In genomic region chr13:90515773-90516503, GRCm38 (mm10) we compare ENCODE assay signal across 8 mouse cellular contexts.
A peak's percentile ranks its signal among the peaks of the same experiment; 100 is the strongest.
DNase-seq lines count a peak whose midpoint lies in the region; TF ChIP-seq lines count a peak whose summit lies in the region.

No protein-coding gene starts in this region.

- H3K27me3 ChIP-seq in MEL (ENCODE audit: control insufficient read depth in 1 of 2, insufficient read depth in 2 of 2, low read length in 2 of 2), result no peaks in the 10 kb centered on the region

- H3K27ac ChIP-seq in MEL (ENCODE audit: control insufficient read depth, low read depth, low read length), result peak overlapping the region; percentile 49; the same call in 1 of the 2 replicates
- no peak overlapping the region for H3K27ac ChIP-seq in layer of hippocampus, adult 2 months

- peaks cover 0 to 2% of the 10 kb centered on the region in 2 experiments; a peak in 1 of 4 replicates for H3K4me1 ChIP-seq in MEL (ENCODE audit: control insufficient read depth in 1 of 2, insufficient read depth in 2 of 2, low read length in 2 of 2)
- H3K4me1 ChIP-seq in lung, adult 2 months (ENCODE audit: control insufficient read depth, insufficient read depth, low read length), result peaks cover 5% of the 10 kb centered on the region

- TF ChIP-seq CTCF in MEL (IDR thresholded peaks at IDR 0.05 in 2 of 3, conservative IDR thresholded peaks at IDR 0.05 in 1 of 3; ENCODE audit: control insufficient read depth in 1 of 3, insufficient read depth in 1 of 3, low read depth in 2 of 3, low read length in 3 of 3, poor library complexity in 1 of 3, severe bottlenecking in 1 of 3), result peak in 1 of 3 experiments; percentile 44; a peak in 2 of 6 replicates
- peak; percentile 66 for TF ChIP-seq CTCF in layer of hippocampus, adult 2 months (conservative IDR thresholded peaks at IDR 0.05)
- no peak for TF ChIP-seq CTCF in lung, adult 2 months (IDR thresholded peaks at IDR 0.05; ENCODE audit: insufficient read depth, low read length)

- peak; percentile 34 for TF ChIP-seq RAD21 in MEL (IDR thresholded peaks at IDR 0.05; ENCODE audit: low read depth, low read length)

- H3K36me3 ChIP-seq in MEL (ENCODE audit: control insufficient read depth in 1 of 2, insufficient read depth in 2 of 2, low read length in 2 of 2), result peaks cover 0 to 2% of the 10 kb centered on the region in 2 experiments; a peak in 1 of 4 replicates

- no peaks in the 10 kb centered on the region for H3K79me2 ChIP-seq in MEL (ENCODE audit: control insufficient read depth, insufficient read depth, low read length, poor library complexity)

- peak; percentile 91 for DNase-seq in MEL (ENCODE audit: low read depth, low spot score)
- peak; percentile 55 to 67 for DNase-seq in adrenal gland, postnatal 4 days (ENCODE audit: low spot score in 2 of 2)
- DNase-seq in forelimb bud, embryonic 11.5 days (ENCODE audit: low read depth, low spot score), result peak; percentile 7
- DNase-seq in heart, postnatal 14 days, result peak; percentile 88
- DNase-seq in layer of hippocampus, adult 2 months (ENCODE audit: low spot score in 2 of 2), result peak; percentile 51 to 57
- peak; percentile 74 for DNase-seq in lung, adult 2 months
- peak; percentile 41 to 56 for DNase-seq in right cerebral cortex, adult 2 months (ENCODE audit: low spot score in 2 of 2)
- no peak for DNase-seq in B cell, adult 2 months

- TF ChIP-seq POLR2A in MEL (IDR thresholded peaks at IDR 0.05; ENCODE audit: control insufficient read depth in 1 of 2, insufficient read depth in 1 of 2, low read depth in 1 of 2, low read length in 2 of 2, poor library complexity in 1 of 2), result no peak
- TF ChIP-seq POLR2A in lung, adult 2 months (IDR thresholded peaks at IDR 0.05; ENCODE audit: borderline replicate concordance, extremely low read depth, low read depth, low read length), result no peak

- peak; percentile 42 to 56; a peak in 3 of 4 replicates for TF ChIP-seq EP300 in MEL (IDR thresholded peaks at IDR 0.05; ENCODE audit: low read depth in 1 of 2, low read length in 2 of 2)

- intact Hi-C loops in heart, postnatal 14 days (cut with DNase I), result loop anchor here (10.0 kb wide), 2 partner anchors 741 to 851 kb away; no protein-coding TSS in a partner anchor

- WGBS in lung, adult 2 months, result 19% methylated on average over 3 of the region's 3 CpGs

- H3K9me3 ChIP-seq in MEL (replicated peaks; ENCODE audit: insufficient read depth, low read length), result no peaks in the 10 kb centered on the region

- H3K4me3 ChIP-seq in MEL (ENCODE audit: control insufficient read depth in 1 of 2, insufficient read depth in 1 of 2, low read depth in 2 of 2, low read length in 2 of 2), result peak overlapping the region in 1 of 2 experiments; percentile 30; a peak in 1 of 4 replicates
- no peak overlapping the region for H3K4me3 ChIP-seq in layer of hippocampus, adult 2 months
- no peak overlapping the region for H3K4me3 ChIP-seq in lung, adult 2 months (replicated peaks; ENCODE audit: extremely low read depth, low read depth, low read length)

- no peak overlapping the region; the same call in 1 of the 2 replicates for H3K9ac ChIP-seq in MEL (ENCODE audit: control insufficient read depth, low read depth, low read length, poor library complexity, severe bottlenecking)

TF ChIP-seq in MEL, 35 proteins besides CTCF, POLR2A, EP300 and RAD21:
- no peak for TF ChIP-seq ZMIZ1 (IDR thresholded peaks at IDR 0.05; ENCODE audit: low read depth, low read length)
- no peak for TF ChIP-seq UBTF (IDR thresholded peaks at IDR 0.05; ENCODE audit: borderline replicate concordance, insufficient read depth, low read depth, low read length)
- TF ChIP-seq KAT2A (conservative IDR thresholded peaks at IDR 0.05; ENCODE audit: low read depth, low read length), result no peak
- no peak for TF ChIP-seq ELF1 (IDR thresholded peaks at IDR 0.05; ENCODE audit: low read depth, low read length)
- peak; percentile 34; the same call in 1 of the 2 replicates for TF ChIP-seq BHLHE40 (IDR thresholded peaks at IDR 0.05; ENCODE audit: borderline replicate concordance, low read depth, low read length)
- TF ChIP-seq USF2 (IDR thresholded peaks at IDR 0.05; ENCODE audit: borderline replicate concordance in 1 of 2, insufficient read depth in 1 of 2, low read depth in 1 of 2, low read length in 2 of 2), result 0 out of 4 replicates have a peak, but pooled peaks of 1 of the 2 experiments have one; percentile 33
- no peak for TF ChIP-seq MEF2A (IDR thresholded peaks at IDR 0.05; ENCODE audit: extremely low read depth, insufficient replicate concordance, low read depth, low read length, poor library complexity, severe bottlenecking)
- 0 out of 2 replicates have a peak, but pooled peaks have one; percentile 19 for TF ChIP-seq RCOR1 (IDR thresholded peaks at IDR 0.05; ENCODE audit: low read depth, low read length)
- peak; percentile 89 for TF ChIP-seq ZNF384 (IDR thresholded peaks at IDR 0.05; ENCODE audit: low read depth, low read length)
- TF ChIP-seq MXI1 (IDR thresholded peaks at IDR 0.05; ENCODE audit: low read depth, low read length), result peak; percentile 36; the same call in 1 of the 2 replicates
- peak; percentile 59 for TF ChIP-seq SIN3A (IDR thresholded peaks at IDR 0.05; ENCODE audit: low read length)
- TF ChIP-seq MAFK (IDR thresholded peaks at IDR 0.05; ENCODE audit: borderline replicate concordance, low read depth, low read length), result peak; percentile 52
- peak; percentile 42; the same call in 1 of the 2 replicates for TF ChIP-seq HCFC1 (IDR thresholded peaks at IDR 0.05; ENCODE audit: low read depth, low read length)
- TF ChIP-seq USF1 (IDR thresholded peaks at IDR 0.05; ENCODE audit: low read depth, low read length), result peak; percentile 84
- peak; percentile 58 for TF ChIP-seq GATA1 (IDR thresholded peaks at IDR 0.05; ENCODE audit: low read depth, low read length)
- TF ChIP-seq MYC (IDR thresholded peaks at IDR 0.05; ENCODE audit: low read depth, low read length), result peak; percentile 80
- TF ChIP-seq ETS1 (IDR thresholded peaks at IDR 0.05; ENCODE audit: low read depth, low read length), result peak; percentile 94
- TF ChIP-seq SMC3 (IDR thresholded peaks at IDR 0.05; ENCODE audit: low read depth, low read length), result peak; percentile 27
- no peak for TF ChIP-seq ZC3H11A (IDR thresholded peaks at IDR 0.05; ENCODE audit: low read depth, low read length)
- TF ChIP-seq MAX (IDR thresholded peaks at IDR 0.05; ENCODE audit: low read length), result peak; percentile 86
TF ChIP-seq in MEL: peak in this region for 14.

Comparison
In these comparisons a context has a peak if more than half of its experiments do, and no peak if none do; other contexts are left out.
1. DNase-seq: peak in MEL (single experiment), adrenal gland, postnatal 4 days (2 of 2), forelimb bud, embryonic 11.5 days (single experiment), heart, postnatal 14 days (2 of 2), layer of hippocampus, adult 2 months (2 of 2), lung, adult 2 months (single experiment) and right cerebral cortex, adult 2 months (2 of 2); none in B cell, adult 2 months (0 of 2).